Mouse (Mus musculus) c-Kit-positive CD71-negative TER-119-negative erythroid progenitor cells, embryonic 14.5 days (primary cell): ENCODE measurements around the gene Slco2a1.
"Not testable (repeated sequence)": the region's sequence is repeated elsewhere in the genome, so short reads cannot be mapped to it uniquely, and the experiment has no call there.

Source experiments
- DNase-seq: peaks from one replicate; pipeline ENCODE4 v3.0.0-alpha.2; 2013; ENCODE audit warnings: low read depth

The Slco2a1 gene

GRCm38 (mm10) chr9:103083405-103083804, 94.9 kb downstream of the Slco2a1 start:
- DNase-seq, result no peak

DNA sequence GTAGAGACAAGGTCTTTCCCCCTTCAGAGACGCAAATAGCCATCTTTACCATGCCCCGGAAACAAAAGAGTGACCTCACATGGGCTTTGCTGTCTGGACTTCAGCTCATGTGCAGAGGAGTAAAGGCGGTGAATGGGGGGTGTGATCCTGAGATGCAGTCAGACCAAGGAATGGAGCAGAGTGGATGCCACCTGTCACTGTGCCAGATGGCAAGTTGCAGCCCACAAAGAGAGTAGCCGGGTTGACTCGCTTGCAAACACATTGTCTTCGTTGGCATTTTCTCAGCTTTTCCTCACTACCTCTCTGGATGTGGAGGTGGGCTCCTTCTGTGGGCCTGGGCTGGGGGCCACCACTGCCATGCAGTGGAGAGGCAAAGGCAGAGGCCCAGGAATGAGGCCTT, 98.2 kb downstream of the Slco2a1 start:
- DNase-seq, result no peak

DNA sequence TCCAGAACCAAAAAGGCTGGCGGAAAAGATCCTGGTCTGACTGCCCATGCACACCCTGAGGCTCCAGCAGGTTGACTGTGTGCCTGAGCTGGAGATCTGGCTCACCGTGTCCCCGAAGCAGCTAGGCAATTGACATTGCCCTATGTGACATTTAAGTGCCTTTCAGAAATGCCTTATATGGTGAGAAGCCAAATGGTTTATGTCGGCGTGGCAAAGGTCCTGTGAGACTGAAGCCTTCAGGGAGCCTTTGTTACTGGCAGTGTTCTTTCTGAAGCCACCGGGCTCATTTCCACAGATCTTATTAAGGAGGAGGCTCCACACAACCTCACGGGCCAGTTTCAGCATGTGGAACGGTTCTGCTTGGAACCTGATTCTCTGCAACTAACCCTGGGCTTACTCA, 98.8 kb downstream of the Slco2a1 start:
- no peak for DNase-seq

DNA sequence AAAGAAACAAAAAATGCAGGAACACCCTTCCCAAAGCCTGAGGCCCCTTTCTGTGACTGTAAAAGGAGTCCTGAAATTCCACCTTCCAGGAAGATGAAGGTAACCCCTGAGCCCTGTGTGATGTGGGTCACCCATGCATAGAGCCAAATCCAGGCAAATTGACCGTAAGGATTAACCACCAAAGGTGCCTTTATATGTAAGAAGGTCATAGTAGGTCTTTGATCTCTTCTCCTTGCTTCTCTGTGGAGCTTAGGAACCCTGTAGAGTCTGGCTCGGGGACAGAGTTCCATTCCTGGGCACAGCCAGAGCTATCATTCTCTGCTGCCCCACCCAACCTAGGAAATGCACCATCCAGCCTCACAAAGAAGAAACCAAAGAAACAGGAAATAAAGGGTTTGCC, 100.1 kb downstream of the Slco2a1 start:
- no peak for DNase-seq

DNA sequence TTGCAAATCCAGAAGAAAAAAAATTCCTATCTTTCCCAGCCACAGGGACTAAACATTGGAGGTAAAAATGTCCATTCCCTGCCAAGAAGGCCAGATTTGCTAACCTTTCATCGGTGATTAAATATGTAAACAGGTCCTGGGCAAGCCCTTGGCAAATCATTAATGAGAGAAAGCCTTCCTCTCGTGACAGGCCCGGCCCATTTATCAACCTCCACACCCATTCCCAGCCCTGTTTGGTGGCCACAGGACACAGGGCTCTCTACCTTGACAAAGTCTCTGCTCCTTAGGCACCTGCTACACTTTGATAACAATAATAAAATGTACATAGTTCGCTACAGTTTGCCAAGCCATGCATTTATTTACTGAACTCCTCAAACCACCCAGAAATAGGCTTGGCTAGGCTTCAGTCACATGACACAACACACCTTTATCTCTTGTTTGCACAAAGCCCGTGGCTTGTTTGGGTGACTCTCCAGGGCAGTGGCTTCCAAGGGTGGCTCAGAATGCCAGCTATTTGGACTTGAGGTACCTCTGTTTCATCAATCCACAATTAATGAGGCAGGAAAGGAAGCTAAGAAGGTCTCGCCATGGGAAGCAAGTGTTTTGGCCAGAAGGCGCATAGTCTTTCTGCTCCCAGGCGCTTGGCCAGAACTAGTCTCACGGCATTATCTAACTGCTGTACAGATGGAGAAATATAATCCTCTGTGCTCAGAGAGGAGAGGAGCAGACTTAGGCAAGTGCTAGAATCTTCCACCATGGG, 101.8 kb downstream of the Slco2a1 start:
- no peak for DNase-seq

DNA sequence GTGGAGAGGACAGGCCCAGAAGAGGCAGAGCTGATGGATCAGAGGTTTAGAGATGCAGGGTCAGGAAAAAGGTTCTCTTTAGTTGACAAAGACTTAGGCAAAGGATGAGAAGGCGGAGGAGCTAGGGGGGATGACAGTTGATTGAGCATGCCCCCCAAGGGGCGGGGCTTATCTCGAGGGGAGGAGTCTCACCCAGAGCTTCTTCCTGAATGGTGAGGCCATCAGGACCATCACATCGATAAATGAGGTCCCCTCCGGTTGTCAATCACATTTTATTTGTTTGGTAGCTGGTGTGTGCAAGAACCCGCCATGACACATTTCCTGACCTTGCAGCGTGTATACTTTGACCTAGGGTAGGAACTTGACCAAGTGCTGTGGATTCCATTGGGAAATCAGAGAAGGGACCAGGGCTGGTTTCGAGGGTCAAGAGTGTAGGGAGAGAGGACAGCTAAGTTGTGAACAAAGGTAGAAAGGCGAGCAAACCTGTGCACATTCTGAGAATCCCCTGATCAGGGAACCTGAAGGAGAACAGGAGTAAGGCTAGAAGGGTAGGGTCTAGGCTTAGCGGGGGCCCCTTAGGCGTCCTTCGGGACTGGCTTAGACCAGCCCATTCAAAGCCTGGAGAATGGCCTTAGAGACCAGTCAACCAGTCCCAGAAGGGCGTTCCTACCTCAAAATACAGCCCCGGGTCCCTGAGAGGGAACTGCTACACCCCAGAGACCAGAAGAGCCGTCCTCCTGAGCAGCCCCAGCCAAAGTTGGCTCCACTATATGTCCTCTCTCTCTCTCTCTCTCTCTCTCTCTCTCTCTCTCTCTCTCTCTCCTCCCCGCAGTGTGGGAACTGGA, 102.7 kb downstream of the Slco2a1 start:
- DNase-seq, result no peak

GRCm38 (mm10) chr9:103092248-103092647, 103.7 kb downstream of the Slco2a1 start:
- peak; percentile 63 for DNase-seq

GRCm38 (mm10) chr9:103093681-103094080, 105.2 kb downstream of the Slco2a1 start:
- no peak for DNase-seq

DNA sequence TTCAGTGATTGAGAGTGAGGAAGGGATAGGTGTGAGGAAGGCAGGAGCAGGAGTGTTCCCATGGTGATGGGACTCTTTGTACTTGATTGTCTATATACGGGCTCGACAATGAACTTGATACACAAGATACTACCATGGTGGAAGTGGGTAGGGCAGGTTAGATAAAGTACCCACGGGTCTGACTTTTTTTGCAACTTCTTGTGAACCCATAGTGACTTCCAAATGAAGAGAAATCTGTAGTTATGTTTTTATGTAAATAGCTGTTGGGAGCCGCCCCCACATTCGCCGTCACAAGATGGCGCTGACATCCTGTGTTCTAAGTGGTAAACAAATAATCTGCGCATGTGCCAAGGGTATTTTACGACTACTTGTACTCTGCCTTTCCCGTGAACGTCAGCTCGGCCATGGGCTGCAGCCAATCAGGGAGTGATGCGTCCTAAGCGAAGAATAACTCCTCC, 119.9 kb downstream of the Slco2a1 start:
- DNase-seq, result not testable (repeated sequence)

DNA sequence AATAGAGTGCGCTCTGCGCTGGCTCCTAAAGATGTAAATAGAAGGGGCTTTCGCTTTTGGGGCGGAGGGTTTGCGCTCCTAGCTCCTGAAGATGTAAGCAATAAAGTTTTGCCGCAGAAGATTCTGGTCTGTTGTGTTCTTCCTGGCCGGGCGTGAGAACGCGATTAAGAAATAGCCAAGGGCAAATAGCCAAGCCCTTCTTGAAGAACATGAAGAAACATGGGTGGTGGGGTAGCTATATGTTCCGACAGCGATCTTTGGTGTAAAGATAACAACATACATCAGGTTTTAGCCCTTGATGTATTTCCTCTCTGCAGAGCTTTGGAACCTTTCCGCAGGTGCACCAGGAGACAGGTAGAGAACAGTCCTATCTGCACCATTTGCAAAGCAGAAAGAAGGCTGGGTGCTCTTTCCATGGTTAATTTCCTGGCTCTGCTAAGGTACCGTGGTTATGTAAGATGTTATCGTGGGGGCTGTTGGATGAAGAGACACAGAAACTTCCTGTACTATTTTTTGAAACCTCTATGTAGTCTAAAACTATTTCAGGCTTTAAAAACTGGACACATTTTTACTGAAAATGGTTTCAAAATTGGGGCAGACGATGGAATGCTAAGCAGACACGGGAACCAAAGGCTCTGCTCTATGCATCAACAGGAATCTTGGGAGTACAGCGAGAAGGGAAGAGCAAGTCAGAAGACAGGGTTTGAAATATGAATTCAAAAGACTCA, 120.6 kb downstream of the Slco2a1 start:
- no peak for DNase-seq

DNA sequence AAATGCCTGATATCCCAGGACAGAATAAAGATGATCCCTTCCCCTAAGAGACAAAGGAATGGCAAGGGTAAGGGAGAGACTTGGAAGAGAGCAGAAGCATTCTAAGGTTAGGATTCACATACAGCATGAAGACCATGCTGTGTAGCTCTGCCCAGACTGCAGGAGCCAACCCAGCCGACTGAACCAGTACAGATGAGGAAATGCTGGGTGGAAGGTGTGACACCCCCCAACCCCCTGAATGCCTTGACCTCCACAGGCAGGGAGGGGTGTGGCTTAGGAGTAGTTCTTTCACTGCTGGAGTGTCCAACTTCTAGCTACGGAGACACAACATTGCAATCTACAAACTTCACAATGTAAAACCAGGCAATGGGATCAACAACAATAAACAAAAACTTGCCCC, 121.4 kb downstream of the Slco2a1 start:
- no peak for DNase-seq

GRCm38 (mm10) chr9:103110727-103111501, 122.4 kb downstream of the Slco2a1 start:
- no peak for DNase-seq

DNA sequence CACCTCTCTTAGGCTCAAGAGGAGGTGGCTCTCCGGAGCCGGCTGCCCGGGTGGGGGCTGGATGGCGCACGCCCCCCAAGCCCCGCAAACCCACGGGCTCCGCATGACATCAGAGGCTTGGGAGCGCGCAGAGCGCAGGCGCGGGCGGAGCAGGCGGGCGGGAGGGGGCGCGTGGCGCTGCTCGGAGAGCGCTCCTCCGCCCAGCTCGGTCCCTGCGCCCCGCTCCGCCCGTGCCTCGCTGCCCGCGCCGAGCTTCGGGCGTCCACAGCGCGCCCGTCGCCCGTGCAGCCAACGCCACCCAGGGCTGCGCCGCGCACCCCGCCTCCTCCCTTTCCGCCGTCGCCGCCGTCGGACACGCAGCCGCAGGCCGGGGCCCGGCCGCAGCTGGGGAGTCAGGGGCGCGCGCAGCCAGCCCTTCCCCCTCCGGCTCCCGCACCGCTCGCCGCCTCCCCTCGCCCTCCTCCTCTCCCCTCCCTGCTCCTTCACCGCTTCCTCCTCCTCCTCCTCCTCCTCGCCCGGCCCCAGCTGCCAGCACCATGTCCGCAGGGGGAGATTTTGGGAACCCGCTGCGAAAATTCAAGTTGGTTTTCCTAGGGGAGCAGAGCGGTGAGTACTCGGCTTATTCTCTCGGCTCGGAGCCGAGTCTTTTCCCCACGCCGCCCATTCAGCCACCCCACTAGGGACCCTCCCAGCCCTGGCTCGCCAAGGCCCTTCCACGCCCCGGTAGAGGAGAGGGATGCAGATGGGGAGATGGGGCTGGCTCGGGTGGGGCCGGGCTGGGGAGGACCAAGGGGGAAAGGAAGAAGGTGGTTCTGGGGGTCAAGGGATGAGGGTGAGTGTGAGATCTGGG, 123.3 kb downstream of the Slco2a1 start, which contains the start of gene Rab6b:
Rab6b (plus strand) TSS at position 167 of the 850 bp plus-strand sequence.
- DNase-seq, result no peak

- DNase-seq, result no peak
Measured at GRCm38 (mm10) chr9:103112471-103113271, 124.2 kb downstream of the Slco2a1 start.

GRCm38 (mm10) chr9:103113351-103113750, 124.8 kb downstream of the Slco2a1 start:
- DNase-seq, result no peak

GRCm38 (mm10) chr9:103114326-103114725, 125.8 kb downstream of the Slco2a1 start:
- DNase-seq, result no peak

DNA sequence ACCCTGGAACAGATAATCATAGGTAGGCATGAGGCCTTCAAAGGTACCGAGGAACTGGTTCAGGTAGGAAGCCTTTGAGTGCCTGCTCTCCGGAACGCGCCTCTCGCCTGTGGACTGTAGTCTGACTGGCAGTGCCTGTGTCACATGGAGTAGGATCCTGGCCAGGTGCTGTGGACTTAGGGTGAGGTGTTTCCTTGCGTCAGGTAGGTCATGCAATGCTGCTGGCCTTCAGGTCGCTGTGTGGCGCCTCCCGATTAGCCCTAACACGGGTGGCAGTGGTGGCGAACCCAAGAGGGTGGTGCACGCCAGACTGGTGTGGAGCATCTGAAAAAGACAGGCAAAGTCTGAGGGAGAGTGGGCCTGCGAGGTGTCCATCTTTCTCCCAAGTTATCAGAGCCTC, 126.4 kb downstream of the Slco2a1 start:
- no peak for DNase-seq

DNA sequence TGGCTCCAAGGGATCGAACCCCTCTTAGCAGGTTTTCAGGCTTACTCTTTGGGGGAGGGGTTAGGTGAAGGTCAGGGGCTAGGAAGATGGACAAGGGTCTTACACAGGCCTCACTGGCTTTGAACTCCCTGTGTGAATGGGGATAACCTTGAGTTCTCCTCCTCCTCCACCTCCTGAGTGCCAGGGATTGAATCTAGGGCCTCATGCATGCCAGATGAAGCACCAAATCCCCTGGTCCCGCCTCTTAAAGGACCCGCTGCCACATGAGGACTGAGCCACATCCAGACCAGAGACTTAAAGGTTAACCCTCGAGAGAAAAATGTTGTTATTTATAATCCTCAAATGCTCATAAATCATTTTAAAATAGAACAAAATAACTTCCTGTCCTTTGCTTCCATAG, 128.4 kb downstream of the Slco2a1 start:
- DNase-seq, result no peak

DNA sequence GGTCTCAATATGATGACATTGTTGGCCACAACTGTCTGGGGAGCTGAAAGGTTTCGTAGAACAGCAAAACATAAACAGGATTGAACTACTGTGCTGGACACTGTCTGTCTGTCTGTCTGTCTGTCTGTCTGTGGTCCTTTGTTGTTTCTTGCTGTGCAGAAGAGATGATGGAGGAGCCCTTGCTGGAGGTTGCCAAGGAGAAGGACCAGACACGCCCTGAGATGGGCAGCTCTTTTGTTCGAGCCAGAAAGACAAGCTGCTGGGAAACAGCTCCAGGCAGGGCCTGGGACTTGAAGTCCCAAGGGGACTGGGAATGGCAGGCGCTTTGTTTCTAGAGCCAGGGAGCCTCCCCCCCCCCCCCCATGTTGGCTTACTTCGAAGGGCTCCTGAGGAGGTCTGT, 129.0 kb downstream of the Slco2a1 start:
- DNase-seq, result no peak

GRCm38 (mm10) chr9:103117951-103118350, 129.4 kb downstream of the Slco2a1 start:
- no peak for DNase-seq
